ENCODE assay signal across 8 mouse cellular contexts in genomic region chr17:34564796-34565195, GRCm38 (mm10). TPM values are rescaled to one million over a fixed set of nuclear protein-coding genes. Genes with fewer than 3 reads are reported as not detected.
DNase-seq lines count a peak whose midpoint lies in the region; ATAC-seq and TF ChIP-seq lines count a peak whose summit lies in the region.
"Had no signal": no experiment of that assay in that cellular context is flagged by ENCODE, and none has a peak within 500 bp of the region (broad histone marks: within the 10 kb centered on the region; RNA-seq: fewer than 3 reads in every experiment).

No protein-coding gene starts in this region.

- H3K4me3 ChIP-seq in embryonic facial prominence, embryonic 10.5 days: peak overlapping the region; percentile 25
- H3K4me3 ChIP-seq in intestine, postnatal 0 days (ENCODE audit: low read depth, low read length): no peak overlapping the region; the same call in 1 of the 2 replicates
- peak overlapping the region; percentile 64 for H3K4me3 ChIP-seq in lung, adult 2 months (replicated peaks; ENCODE audit: extremely low read depth, low read depth, low read length)
- H3K4me3 ChIP-seq: myocyte had no signal

- no peak overlapping the region for H3K9ac ChIP-seq in intestine, postnatal 0 days (ENCODE audit: low read depth, low read length)

- peaks cover 29% of the 10 kb centered on the region for H3K4me1 ChIP-seq in embryonic facial prominence, embryonic 10.5 days
- no peaks in the 10 kb centered on the region for H3K4me1 ChIP-seq in intestine, postnatal 0 days (replicated peaks; ENCODE audit: control insufficient read depth, insufficient read depth, low read length)
- peaks cover 12% of the 10 kb centered on the region for H3K4me1 ChIP-seq in lung, adult 2 months (ENCODE audit: control insufficient read depth, insufficient read depth, low read length)

- no peak for TF ChIP-seq CTCF in intestine, postnatal 0 days (IDR thresholded peaks at IDR 0.05; ENCODE audit: low read depth)
- TF ChIP-seq CTCF in lung, adult 2 months (IDR thresholded peaks at IDR 0.05; ENCODE audit: insufficient read depth, low read length): no peak

- H3K27me3 ChIP-seq in embryonic facial prominence, embryonic 10.5 days (replicated peaks; ENCODE audit: low read depth, poor library complexity, severe bottlenecking): peaks cover 27% of the 10 kb centered on the region
- no peaks in the 10 kb centered on the region for H3K27me3 ChIP-seq in intestine, postnatal 0 days (replicated peaks; ENCODE audit: control insufficient read depth, insufficient read depth, low read length)

- ATAC-seq in intestine, postnatal 0 days: no peak

- WGBS in embryonic facial prominence, embryonic 10.5 days: 38% methylated on average over 3 of the region's 3 CpGs
- 44% methylated on average over 3 of the region's 3 CpGs for WGBS in intestine, postnatal 0 days
- WGBS in lung, adult 2 months: 22% methylated on average over 3 of the region's 3 CpGs

- peak; percentile 88; the same call in 1 of the 2 replicates for TF ChIP-seq POLR2A in lung, adult 2 months (IDR thresholded peaks at IDR 0.05; ENCODE audit: borderline replicate concordance, extremely low read depth, low read depth, low read length)

- peak overlapping the region; percentile 66; the same call in 1 of the 2 replicates for H3K27ac ChIP-seq in embryonic facial prominence, embryonic 10.5 days (replicated peaks)
- peak overlapping the region; percentile 58 for H3K27ac ChIP-seq in intestine, postnatal 0 days (ENCODE audit: low read depth, low read length)

- peak overlapping the region; percentile 40 for H3K4me2 ChIP-seq in intestine, postnatal 0 days (replicated peaks; ENCODE audit: low read depth)

- H3K9me3 ChIP-seq in embryonic facial prominence, embryonic 10.5 days: no peaks in the 10 kb centered on the region
- H3K9me3 ChIP-seq in intestine, postnatal 0 days (ENCODE audit: control insufficient read depth): no peaks in the 10 kb centered on the region

- no peak for DNase-seq in embryonic facial prominence, embryonic 10.5 days (ENCODE audit: low spot score)
- DNase-seq in heart, adult 18-20 months: peak; percentile 63 to 89
- peak; percentile 37 for DNase-seq in lung, adult 2 months
- DNase-seq in thymus, postnatal 10 days (ENCODE audit: low spot score in 2 of 2): no peak
- DNase-seq in ovary, postnatal 14 days (ENCODE audit: low spot score): no peak
- DNase-seq in spleen, postnatal 4 days (ENCODE audit: low spot score in 2 of 2): no peak

- H3K36me3 ChIP-seq in embryonic facial prominence, embryonic 10.5 days (replicated peaks): no peaks in the 10 kb centered on the region
- H3K36me3 ChIP-seq in intestine, postnatal 0 days (ENCODE audit: control insufficient read depth, insufficient read depth): no peaks in the 10 kb centered on the region; the same call in 1 of the 2 replicates

RNA-seq across cellular contexts. Expression of gene Notch4, which starts 0.7 kb away (rescaled TPM):
- polyA plus RNA-seq in embryonic facial prominence, embryonic 10.5 days (2016; fragmentation: Nextera tagmentation; extraction: Ambion mirVana): 5.4 and 6.6 TPM in 2 replicates
- 10 to 100 TPM; 33.8 to 40.6 TPM for total RNA-seq in heart, adult 18-20 months (2021)
- polyA plus RNA-seq in intestine, postnatal 0 days (2015; fragmentation: Nextera tagmentation; extraction: Ambion mirVana): 1.4 and 3.2 TPM in 2 replicates
- polyA plus RNA-seq in lung, adult 2 months (2012; rRNA removed): 105 and 168 TPM in 2 replicates

RNA-seq across cellular contexts. Expression of gene Gpsm3, which starts 24.8 kb away (rescaled TPM):
- 9.4 and 10.1 TPM in 2 replicates for polyA plus RNA-seq in embryonic facial prominence, embryonic 10.5 days (2016; fragmentation: Nextera tagmentation; extraction: Ambion mirVana)
- total RNA-seq in heart, adult 18-20 months (2021): 1 to 10 TPM; 4.1 to 5.9 TPM
- polyA plus RNA-seq in intestine, postnatal 0 days (2015; fragmentation: Nextera tagmentation; extraction: Ambion mirVana): 8.6 and 10.6 TPM in 2 replicates
- polyA plus RNA-seq in lung, adult 2 months (2012; rRNA removed): 32.2 and 35.6 TPM in 2 replicates

RNA-seq across cellular contexts. Expression of gene Pbx2, which starts 26.3 kb away (rescaled TPM):
- 18.2 and 19.5 TPM in 2 replicates for polyA plus RNA-seq in embryonic facial prominence, embryonic 10.5 days (2016; fragmentation: Nextera tagmentation; extraction: Ambion mirVana)
- 10 to 100 TPM; 13.6 to 17.4 TPM for total RNA-seq in heart, adult 18-20 months (2021)
- 6.1 and 6.5 TPM in 2 replicates for polyA plus RNA-seq in intestine, postnatal 0 days (2015; fragmentation: Nextera tagmentation; extraction: Ambion mirVana)
- polyA plus RNA-seq in lung, adult 2 months (2012; rRNA removed): 87.8 and 88.3 TPM in 2 replicates

RNA-seq across cellular contexts. Expression of gene Ager, which starts 32.9 kb away (rescaled TPM):
- polyA plus RNA-seq in embryonic facial prominence, embryonic 10.5 days (2016; fragmentation: Nextera tagmentation; extraction: Ambion mirVana): 2.6 and 3.6 TPM in 2 replicates
- under 1 TPM in 1 of 2 experiments, not detected in 1; 0.23 TPM for total RNA-seq in heart, adult 18-20 months (2021)
- 1.3 and 1.5 TPM in 2 replicates for polyA plus RNA-seq in intestine, postnatal 0 days (2015; fragmentation: Nextera tagmentation; extraction: Ambion mirVana)
- 1,792 and 1,921 TPM in 2 replicates for polyA plus RNA-seq in lung, adult 2 months (2012; rRNA removed)

RNA-seq across cellular contexts. Expression of gene Rnf5, which starts 38.7 kb away (rescaled TPM):
- 165 and 172 TPM in 2 replicates for polyA plus RNA-seq in embryonic facial prominence, embryonic 10.5 days (2016; fragmentation: Nextera tagmentation; extraction: Ambion mirVana)
- 10 to 100 TPM; 40.9 to 43.3 TPM for total RNA-seq in heart, adult 18-20 months (2021)
- polyA plus RNA-seq in intestine, postnatal 0 days (2015; fragmentation: Nextera tagmentation; extraction: Ambion mirVana): 123 and 135 TPM in 2 replicates
- 52.0 and 83.7 TPM in 2 replicates for polyA plus RNA-seq in lung, adult 2 months (2012; rRNA removed)

Comparison
In these comparisons a context has a peak if more than half of its experiments do, and no peak if none do; other contexts are left out.
1. DNase-seq: peak in heart, adult 18-20 months (2 of 2) and lung, adult 2 months (single experiment); none in embryonic facial prominence, embryonic 10.5 days (single experiment), thymus, postnatal 10 days (0 of 2), ovary, postnatal 14 days (single experiment) and spleen, postnatal 4 days (0 of 2).
2. RNA of gene Notch4, which starts 0.7 kb away (polyA plus RNA-seq): 105 to 168 TPM in lung, adult 2 months; 5.4 to 6.6 TPM in embryonic facial prominence, embryonic 10.5 days and 1.4 to 3.2 TPM in intestine, postnatal 0 days; every median in the first group is over 10 times any median in the second.